Mouse (Mus musculus): ENCODE measurements around the gene Mlh3. TPM values are rescaled to one million over a fixed set of nuclear protein-coding genes. Genes with fewer than 3 reads are reported as not detected.

The Mlh3 gene
- polyA plus RNA-seq, 1 experiment from 2014 or later, result 8.8 TPM

- 58% methylated on average over 12 of the region's 12 CpGs for WGBS
- DNase-seq (no peak), ATAC-seq (ENCODE audit: insufficient read depth) (no peak)
- Histone ChIP-seq H3K9me3 (ENCODE audit: low read depth, low read length) (no peaks in the 10 kb centered on the region), H3K36me3 (ENCODE audit: insufficient read depth) (0 out of 2 replicates have a peak, but pooled peaks cover 2% of the 10 kb centered on the region), H3K4me3 (ENCODE audit: low read depth, low read length) (peak overlapping the region; percentile 82; the same call in 1 of the 2 replicates), H3K4me1 (ENCODE audit: insufficient read depth) (peaks cover 5% of the 10 kb centered on the region; the same call in 1 of the 2 replicates), H3K27ac (ENCODE audit: low read depth) (no peak overlapping the region), H3K4me2 (peak overlapping the region; percentile 96), H3K27me3 (ENCODE audit: insufficient read depth, low read length) (no peaks in the 10 kb centered on the region), H3K9ac (no peak overlapping the region)
- TF ChIP-seq CTCF (IDR thresholded peaks at IDR 0.05; ENCODE audit: low read depth), result no peak
Measured at GRCm38 (mm10) chr12:85280845-85281651, 10.6 kb upstream of the Mlh3 start.

GRCm38 (mm10) chr12:85280105-85280844, 9.9 kb upstream of the Mlh3 start:
- 0 out of 2 replicates have a peak, but pooled peaks cover 2% of the 10 kb centered on the region for H3K36me3 ChIP-seq (ENCODE audit: insufficient read depth)
- DNase-seq (peak; percentile 99), ATAC-seq (ENCODE audit: insufficient read depth) (peak; percentile 98)
- under 1% methylated on average over 31 of the region's 31 CpGs for WGBS
- no peaks in the 10 kb centered on the region for H3K9me3 ChIP-seq (ENCODE audit: low read depth, low read length)
- H3K27ac ChIP-seq (ENCODE audit: low read depth), result peak overlapping the region; percentile 77
- peak overlapping the region; percentile 82 for H3K4me3 ChIP-seq (ENCODE audit: low read depth, low read length)
- no peaks in the 10 kb centered on the region for H3K27me3 ChIP-seq (ENCODE audit: insufficient read depth, low read length)
- H3K4me1 ChIP-seq (ENCODE audit: insufficient read depth), result peaks cover 5% of the 10 kb centered on the region; the same call in 1 of the 2 replicates
- H3K4me2 ChIP-seq, result peak overlapping the region; percentile 96
- no peak for TF ChIP-seq CTCF (IDR thresholded peaks at IDR 0.05; ENCODE audit: low read depth)
- H3K9ac ChIP-seq, result peak overlapping the region; percentile 87

GRCm38 (mm10) chr12:85279396-85280080, 9.1 kb upstream of the Mlh3 start:
- Histone ChIP-seq H3K4me2 (peak overlapping the region; percentile 96), H3K4me1 (ENCODE audit: insufficient read depth) (peaks cover 5% of the 10 kb centered on the region; the same call in 1 of the 2 replicates), H3K9me3 (ENCODE audit: low read depth, low read length) (no peaks in the 10 kb centered on the region), H3K9ac (peak overlapping the region; percentile 87), H3K27ac (ENCODE audit: low read depth) (peak overlapping the region; percentile 77), H3K36me3 (ENCODE audit: insufficient read depth) (0 out of 2 replicates have a peak, but pooled peaks cover 2% of the 10 kb centered on the region), H3K27me3 (ENCODE audit: insufficient read depth, low read length) (no peaks in the 10 kb centered on the region), H3K4me3 (ENCODE audit: low read depth, low read length) (peak overlapping the region; percentile 82)
- no peak for TF ChIP-seq CTCF (IDR thresholded peaks at IDR 0.05; ENCODE audit: low read depth)
- DNase-seq (no peak), ATAC-seq (ENCODE audit: insufficient read depth) (peak; percentile 41)
- WGBS, result 5% methylated on average over 10 of the region's 10 CpGs

GRCm38 (mm10) chr12:85278919-85279318, 8.5 kb upstream of the Mlh3 start:
- no peak for ATAC-seq (ENCODE audit: insufficient read depth)
- H3K4me3 ChIP-seq (ENCODE audit: low read depth, low read length), result no peak overlapping the region
- whole genome bisulfite sequencing, result 90% methylated on average over 10 of the region's 10 CpGs
- no peaks in the 10 kb centered on the region for H3K9me3 ChIP-seq (ENCODE audit: low read depth, low read length)
- H3K27ac ChIP-seq (ENCODE audit: low read depth), result no peak overlapping the region
- H3K36me3 ChIP-seq (ENCODE audit: insufficient read depth), result 0 out of 2 replicates have a peak, but pooled peaks cover 2% of the 10 kb centered on the region
- DNase-seq, result no peak
- no peaks in the 10 kb centered on the region for H3K27me3 ChIP-seq (ENCODE audit: insufficient read depth, low read length)
- H3K9ac ChIP-seq, result no peak overlapping the region
- no peak overlapping the region for H3K4me2 ChIP-seq
- peaks cover 5% of the 10 kb centered on the region; the same call in 1 of the 2 replicates for H3K4me1 ChIP-seq (ENCODE audit: insufficient read depth)
- 0 out of 2 replicates have a peak, but pooled peaks have one; percentile 9 for TF ChIP-seq CTCF (IDR thresholded peaks at IDR 0.05; ENCODE audit: low read depth)

GRCm38 (mm10) chr12:85276273-85276672, 5.9 kb upstream of the Mlh3 start:
- Histone ChIP-seq H3K9me3 (ENCODE audit: low read depth, low read length) (no peaks in the 10 kb centered on the region), H3K4me1 (ENCODE audit: insufficient read depth) (peaks cover 8% of the 10 kb centered on the region; the same call in 1 of the 2 replicates), H3K4me2 (no peak overlapping the region), H3K9ac (no peak overlapping the region), H3K36me3 (ENCODE audit: insufficient read depth) (0 out of 2 replicates have a peak, but pooled peaks cover 2% of the 10 kb centered on the region), H3K27me3 (ENCODE audit: insufficient read depth, low read length) (no peaks in the 10 kb centered on the region), H3K4me3 (ENCODE audit: low read depth, low read length) (no peak overlapping the region), H3K27ac (ENCODE audit: low read depth) (no peak overlapping the region)
- no peak for TF ChIP-seq CTCF (IDR thresholded peaks at IDR 0.05; ENCODE audit: low read depth)
- DNase-seq, result no peak
- ATAC-seq (ENCODE audit: insufficient read depth), result no peak
- 68% methylated on average over 5 of the region's 5 CpGs for WGBS

GRCm38 (mm10) chr12:85273508-85273907, 3.1 kb upstream of the Mlh3 start:
- TF ChIP-seq CTCF (IDR thresholded peaks at IDR 0.05; ENCODE audit: low read depth), result no peak
- H3K9ac ChIP-seq, result no peak overlapping the region; the same call in 1 of the 2 replicates
- H3K9me3 ChIP-seq (ENCODE audit: low read depth, low read length), result no peaks in the 10 kb centered on the region
- WGBS, result 39% methylated on average over 10 of the region's 10 CpGs
- H3K4me2 ChIP-seq, result no peak overlapping the region
- no peaks in the 10 kb centered on the region for H3K27me3 ChIP-seq (ENCODE audit: insufficient read depth, low read length)
- peak overlapping the region; percentile 48; the same call in 1 of the 2 replicates for H3K27ac ChIP-seq (ENCODE audit: low read depth)
- peak; percentile 62 for DNase-seq
- peak; percentile 62 for ATAC-seq (ENCODE audit: insufficient read depth)
- H3K36me3 ChIP-seq (ENCODE audit: insufficient read depth), result 0 out of 2 replicates have a peak, but pooled peaks cover 2% of the 10 kb centered on the region
- peaks cover 7% of the 10 kb centered on the region; the same call in 1 of the 2 replicates for H3K4me1 ChIP-seq (ENCODE audit: insufficient read depth)
- no peak overlapping the region for H3K4me3 ChIP-seq (ENCODE audit: low read depth, low read length)

Measured in lung, embryonic 14.5 days (tissue).